Mouse (Mus musculus): ENCODE results near the gene Cacna2d4.

DNA sequence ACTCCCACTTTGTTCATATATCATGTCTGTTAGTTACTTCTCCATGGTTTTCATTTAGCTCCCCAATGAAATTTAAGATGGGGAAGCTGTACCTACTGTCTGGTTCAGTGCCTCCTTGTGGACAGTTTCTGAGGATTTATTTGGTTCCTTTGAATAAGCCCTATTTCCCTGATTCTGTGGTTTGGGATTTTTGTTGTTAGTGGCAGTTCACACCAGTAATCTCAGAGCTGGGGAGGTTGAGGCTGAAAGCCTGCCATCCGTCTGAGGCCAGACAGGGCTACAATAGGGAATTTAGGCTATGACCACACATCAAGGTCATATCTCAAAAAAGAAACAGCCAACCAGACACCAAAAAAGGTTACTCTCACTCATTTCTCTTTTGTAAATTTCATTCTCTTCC is 142.3 kb downstream of the Cacna2d4 start:
- TF ChIP-seq CTCF (IDR thresholded peaks at IDR 0.05; ENCODE audit: low read depth) (no peak), EP300 (IDR thresholded peaks at IDR 0.05; ENCODE audit: low read depth) (no peak)

Data from liver, embryonic 14.5 days (tissue).